Mouse (Mus musculus) fat pad, adult 2 months (tissue): ENCODE data around the gene Eif4e2.

Source experiments
- DNase-seq: peaks from one replicate; pipeline ENCODE4 v3.0.0-alpha.2; 2011; ENCODE audit warnings: low read depth, low spot score; ENCODE audit errors: extremely low read depth

The Eif4e2 gene

GRCm38 (mm10) chr1:87201848-87202247 is 11.9 kb upstream of the Eif4e2 start:
- no peak for DNase-seq

- DNase-seq: no peak
Measured at GRCm38 (mm10) chr1:87203779-87204178, 9.9 kb upstream of the Eif4e2 start.

GRCm38 (mm10) chr1:87204465-87204864 is 9.2 kb upstream of the Eif4e2 start, which contains the start of gene Chrng:
Gene Chrng (plus strand): TSS chr1:87204657.
- DNase-seq: no peak

GRCm38 (mm10) chr1:87205038-87205437 is 8.7 kb upstream of the Eif4e2 start:
- DNase-seq: no peak

- no peak for DNase-seq
Measured at GRCm38 (mm10) chr1:87205502-87205901, 8.2 kb upstream of the Eif4e2 start.

GRCm38 (mm10) chr1:87206339-87206738 is 7.4 kb upstream of the Eif4e2 start:
- no peak for DNase-seq

- DNase-seq: no peak
Measured at GRCm38 (mm10) chr1:87211431-87211830, 2.3 kb upstream of the Eif4e2 start.

GRCm38 (mm10) chr1:87214748-87215147 is 1.0 kb downstream of the Eif4e2 start:
- no peak for DNase-seq

GRCm38 (mm10) chr1:87217938-87218337 is 4.2 kb downstream of the Eif4e2 start:
- no peak for DNase-seq

- no peak for DNase-seq
Measured at GRCm38 (mm10) chr1:87225739-87226138, 12.0 kb downstream of the Eif4e2 start.

- no peak for DNase-seq
Measured at GRCm38 (mm10) chr1:87226409-87227159, 12.9 kb downstream of the Eif4e2 start.

GRCm38 (mm10) chr1:87227160-87227550 is 13.4 kb downstream of the Eif4e2 start:
- DNase-seq: no peak

GRCm38 (mm10) chr1:87230606-87231005 is 16.9 kb downstream of the Eif4e2 start:
- no peak for DNase-seq

GRCm38 (mm10) chr1:87232197-87232596 is 18.5 kb downstream of the Eif4e2 start:
- DNase-seq: no peak

- DNase-seq: no peak
Measured at GRCm38 (mm10) chr1:87239056-87239455, 25.3 kb downstream of the Eif4e2 start.

GRCm38 (mm10) chr1:87243021-87243420 is 29.3 kb downstream of the Eif4e2 start:
- DNase-seq: no peak

- no peak for DNase-seq
Measured at GRCm38 (mm10) chr1:87245430-87245829, 31.7 kb downstream of the Eif4e2 start.

GRCm38 (mm10) chr1:87245929-87246815 is 32.5 kb downstream of the Eif4e2 start:
- DNase-seq: no peak

GRCm38 (mm10) chr1:87252040-87252609 is 38.4 kb downstream of the Eif4e2 start:
- no peak for DNase-seq

GRCm38 (mm10) chr1:87255173-87255572 is 41.5 kb downstream of the Eif4e2 start:
- DNase-seq: no peak

- no peak for DNase-seq
Measured at GRCm38 (mm10) chr1:87257691-87258090, 44.0 kb downstream of the Eif4e2 start.

GRCm38 (mm10) chr1:87258484-87258883 is 44.8 kb downstream of the Eif4e2 start:
- no peak for DNase-seq
